Mouse (Mus musculus): ENCODE measurements at regions not wholly inside any gene's neighbourhood (a gene's known extent, or its start where the extent isn't known, plus 50 kb on each side); places are given as distances from the start of the nearest gene placed in this dataset.

- ATAC-seq (ENCODE audit: low FRiP score, low read depth) = no peak
- H3K4me2 ChIP-seq (replicated peaks; ENCODE audit: low read depth, low read length, severe bottlenecking) = no peak overlapping the region
- WGBS = 81% methylated on average over 3 of the region's 3 CpGs
- H3K9me3 ChIP-seq (ENCODE audit: control insufficient read depth, low read length) = peaks cover 8% of the 10 kb centered on the region; the same call in 1 of the 2 replicates
- no peak for TF ChIP-seq POLR2A (IDR thresholded peaks at IDR 0.05; ENCODE audit: borderline replicate concordance, extremely low read depth, insufficient read depth, insufficient read length)
- H3K4me1 ChIP-seq (ENCODE audit: control insufficient read depth, insufficient read depth, low read length) = no peaks in the 10 kb centered on the region
- no peaks in the 10 kb centered on the region for H3K27me3 ChIP-seq (ENCODE audit: control insufficient read depth, insufficient read depth, low read length)
- H3K36me3 ChIP-seq (ENCODE audit: control insufficient read depth, insufficient read depth, low read length) = no peaks in the 10 kb centered on the region
- H3K9ac ChIP-seq (ENCODE audit: low read depth, low read length, severe bottlenecking) = no peak overlapping the region
- DNase-seq (ENCODE audit: low spot score) = no peak
- no peak overlapping the region for H3K27ac ChIP-seq (replicated peaks; ENCODE audit: low read depth, low read length)
- no peak overlapping the region for H3K4me3 ChIP-seq (replicated peaks; ENCODE audit: low read length)
Observed at GRCm38 (mm10) chr7:66593619-66594018, 95.8 kb downstream of the Asb7 start.

- Histone ChIP-seq H3K36me3 (ENCODE audit: control insufficient read depth, insufficient read depth, low read length) (no peaks in the 10 kb centered on the region), H3K4me3 (replicated peaks; ENCODE audit: low read length) (no peak overlapping the region), H3K4me1 (ENCODE audit: control insufficient read depth, insufficient read depth, low read length) (no peaks in the 10 kb centered on the region), H3K27ac (replicated peaks; ENCODE audit: low read depth, low read length) (no peak overlapping the region), H3K9ac (ENCODE audit: low read depth, low read length, severe bottlenecking) (no peak overlapping the region), H3K27me3 (ENCODE audit: control insufficient read depth, insufficient read depth, low read length) (no peaks in the 10 kb centered on the region), H3K9me3 (ENCODE audit: control insufficient read depth, low read length) (peaks cover 8% of the 10 kb centered on the region; the same call in 1 of the 2 replicates), H3K4me2 (replicated peaks; ENCODE audit: low read depth, low read length, severe bottlenecking) (no peak overlapping the region)
- WGBS = 86% methylated on average over 10 of the region's 10 CpGs
- DNase-seq (ENCODE audit: low spot score) (no peak), ATAC-seq (ENCODE audit: low FRiP score, low read depth) (no peak)
- TF ChIP-seq POLR2A (IDR thresholded peaks at IDR 0.05; ENCODE audit: borderline replicate concordance, extremely low read depth, insufficient read depth, insufficient read length) = no peak
Observed at GRCm38 (mm10) chr7:66591594-66592290, 97.7 kb downstream of the Asb7 start.

- Histone ChIP-seq H3K4me3 (replicated peaks; ENCODE audit: low read length) (no peak overlapping the region), H3K9me3 (ENCODE audit: control insufficient read depth, low read length) (peaks cover 8% of the 10 kb centered on the region; the same call in 1 of the 2 replicates), H3K4me1 (ENCODE audit: control insufficient read depth, insufficient read depth, low read length) (no peaks in the 10 kb centered on the region), H3K4me2 (replicated peaks; ENCODE audit: low read depth, low read length, severe bottlenecking) (no peak overlapping the region), H3K9ac (ENCODE audit: low read depth, low read length, severe bottlenecking) (no peak overlapping the region), H3K36me3 (ENCODE audit: control insufficient read depth, insufficient read depth, low read length) (no peaks in the 10 kb centered on the region), H3K27me3 (ENCODE audit: control insufficient read depth, insufficient read depth, low read length) (no peaks in the 10 kb centered on the region), H3K27ac (replicated peaks; ENCODE audit: low read depth, low read length) (no peak overlapping the region)
- no peak for ATAC-seq (ENCODE audit: low FRiP score, low read depth)
- no peak for DNase-seq (ENCODE audit: low spot score)
- 89% methylated on average over 1 of the region's 1 CpGs for WGBS
- TF ChIP-seq POLR2A (IDR thresholded peaks at IDR 0.05; ENCODE audit: borderline replicate concordance, extremely low read depth, insufficient read depth, insufficient read length) = no peak
Observed at GRCm38 (mm10) chr7:66586511-66586910, 102.9 kb downstream of the Asb7 start.

DNA sequence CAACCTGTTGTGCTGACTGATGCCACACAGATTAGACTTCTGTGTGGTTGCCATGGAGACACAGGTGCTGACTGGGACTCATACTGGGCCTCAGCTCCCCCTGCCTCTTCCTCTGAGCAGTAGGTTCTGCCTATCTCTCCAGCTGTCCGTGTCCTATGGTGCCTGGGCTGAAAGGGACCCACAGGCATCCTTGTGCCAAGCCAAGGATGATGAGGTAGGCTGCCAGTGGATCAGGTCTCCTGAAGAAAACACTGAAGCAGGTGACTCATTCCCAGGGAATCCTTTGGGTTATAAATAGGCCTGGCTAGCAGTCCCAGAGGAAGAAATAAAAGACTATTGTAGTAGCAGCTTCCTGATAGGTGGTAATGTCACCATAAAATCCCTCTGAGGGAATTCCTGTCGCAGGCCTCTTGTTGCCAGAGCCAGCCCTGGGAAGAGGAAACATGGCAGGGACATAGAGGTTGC is 108.7 kb downstream of the Asb7 start:
- H3K9ac ChIP-seq (ENCODE audit: low read depth, low read length, severe bottlenecking) = no peak overlapping the region
- H3K27me3 ChIP-seq (ENCODE audit: control insufficient read depth, insufficient read depth, low read length) = no peaks in the 10 kb centered on the region
- H3K36me3 ChIP-seq (ENCODE audit: control insufficient read depth, insufficient read depth, low read length) = no peaks in the 10 kb centered on the region
- ATAC-seq (ENCODE audit: low FRiP score, low read depth) (no peak), DNase-seq (ENCODE audit: low spot score) (no peak)
- no peaks in the 10 kb centered on the region for H3K9me3 ChIP-seq (ENCODE audit: control insufficient read depth, low read length)
- H3K4me2 ChIP-seq (replicated peaks; ENCODE audit: low read depth, low read length, severe bottlenecking) = no peak overlapping the region
- no peak overlapping the region for H3K27ac ChIP-seq (replicated peaks; ENCODE audit: low read depth, low read length)
- H3K4me3 ChIP-seq (replicated peaks; ENCODE audit: low read length) = no peak overlapping the region
- WGBS = 28% methylated on average over 2 of the region's 2 CpGs
- no peak for TF ChIP-seq POLR2A (IDR thresholded peaks at IDR 0.05; ENCODE audit: borderline replicate concordance, extremely low read depth, insufficient read depth, insufficient read length)
- H3K4me1 ChIP-seq (ENCODE audit: control insufficient read depth, insufficient read depth, low read length) = no peaks in the 10 kb centered on the region

DNA sequence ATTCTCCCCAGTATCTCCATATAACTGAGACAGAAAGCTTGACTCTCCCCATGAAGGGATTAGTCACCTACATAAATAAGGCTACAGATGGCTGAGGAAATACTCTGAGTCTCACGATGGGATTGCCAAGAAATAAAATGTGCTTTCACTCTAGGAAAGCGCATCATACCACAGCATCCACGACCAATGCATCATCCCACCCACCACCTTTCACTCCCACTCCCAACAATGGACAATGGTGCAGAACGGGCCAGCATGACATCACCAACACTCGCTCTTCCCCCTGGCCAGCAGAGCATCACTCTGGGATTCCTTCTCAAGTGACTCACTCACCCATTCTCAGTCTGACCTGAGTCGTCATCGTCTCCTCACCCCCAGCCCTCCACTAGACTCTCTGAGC is 113.1 kb downstream of the Asb7 start:
- Histone ChIP-seq H3K36me3 (ENCODE audit: control insufficient read depth, insufficient read depth, low read length) (no peaks in the 10 kb centered on the region), H3K27me3 (ENCODE audit: control insufficient read depth, insufficient read depth, low read length) (no peaks in the 10 kb centered on the region; the same call in 1 of the 2 replicates), H3K9me3 (ENCODE audit: control insufficient read depth, low read length) (no peaks in the 10 kb centered on the region), H3K9ac (ENCODE audit: low read depth, low read length, severe bottlenecking) (no peak overlapping the region), H3K27ac (replicated peaks; ENCODE audit: low read depth, low read length) (no peak overlapping the region), H3K4me2 (replicated peaks; ENCODE audit: low read depth, low read length, severe bottlenecking) (no peak overlapping the region), H3K4me3 (replicated peaks; ENCODE audit: low read length) (no peak overlapping the region), H3K4me1 (ENCODE audit: control insufficient read depth, insufficient read depth, low read length) (no peaks in the 10 kb centered on the region)
- no peak for ATAC-seq (ENCODE audit: low FRiP score, low read depth)
- no peak for TF ChIP-seq POLR2A (IDR thresholded peaks at IDR 0.05; ENCODE audit: borderline replicate concordance, extremely low read depth, insufficient read depth, insufficient read length)
- no peak for DNase-seq (ENCODE audit: low spot score)
- WGBS = 90% methylated on average over 7 of the region's 7 CpGs

All from limb, embryonic 14.5 days (tissue).